Mouse (Mus musculus): Measurements from ENCODE around the gene Clec10a.

Gene Clec10a

GRCm38 (mm10) chr11:70218741-70219470, 62.9 kb downstream of the Clec10a start:
- DNase-seq = peak in 1 of 2 experiments; percentile 32

- DNase-seq = no peak
These were observed 63.9 kb downstream of the Clec10a start for GRCm38 (mm10) chr11:70219873-70220272.

- peak; percentile 65 to 77 for DNase-seq
These were observed 64.3 kb downstream of the Clec10a start for GRCm38 (mm10) chr11:70220323-70220722.

Data from cerebellum, postnatal 10 days (tissue).